Comparison of ENCODE assay signal across 9 mouse cellular contexts in the genomic region with DNA sequence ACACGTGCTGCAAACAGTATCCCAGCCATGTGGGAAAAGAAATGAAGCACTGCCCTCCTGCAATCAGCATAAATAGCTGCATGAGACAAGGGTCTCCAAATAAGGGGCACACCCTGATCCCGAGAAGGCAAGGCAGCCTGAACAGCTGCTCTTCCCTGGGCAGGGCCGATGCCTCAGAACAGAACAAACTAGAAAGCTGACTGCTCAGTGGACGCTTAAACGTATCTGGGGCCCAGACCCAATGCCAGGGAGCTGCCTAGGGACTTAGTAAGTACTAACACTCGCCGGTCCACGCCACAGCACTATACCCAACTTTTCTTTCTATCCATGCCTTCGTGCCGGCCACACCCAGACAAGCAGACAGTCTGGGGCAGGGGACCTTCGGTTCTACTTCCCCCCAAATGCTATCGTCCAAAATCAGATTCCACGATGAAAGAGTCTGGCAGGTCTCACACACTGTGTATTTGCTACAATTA. TPM values are rescaled to one million over a fixed set of nuclear protein-coding genes. Genes with fewer than 3 reads are reported as not detected.
DNase-seq lines count a peak whose midpoint lies in the region; ATAC-seq and TF ChIP-seq lines count a peak whose summit lies in the region.
"Had no signal": no experiment of that assay in that cellular context is flagged by ENCODE, and none has a peak within 500 bp of the region (broad histone marks: within the 10 kb centered on the region; RNA-seq: fewer than 3 reads in every experiment).

No protein-coding gene starts in this region.

- no peaks in the 10 kb centered on the region for H3K27me3 ChIP-seq in testis, adult 2 months (ENCODE audit: control insufficient read depth, insufficient read depth, low read length)
- H3K27me3 ChIP-seq in limb, embryonic 14.5 days (ENCODE audit: control insufficient read depth, insufficient read depth, low read length) = no peaks in the 10 kb centered on the region
- H3K27me3 ChIP-seq in stomach, postnatal 0 days (ENCODE audit: control insufficient read depth, insufficient read depth, low read length) = no peaks in the 10 kb centered on the region

- no peaks in the 10 kb centered on the region for H3K9me3 ChIP-seq in limb, embryonic 14.5 days (ENCODE audit: control insufficient read depth, low read length)
- H3K9me3 ChIP-seq in stomach, postnatal 0 days (ENCODE audit: control insufficient read depth, low read length) = no peaks in the 10 kb centered on the region

- 63% methylated on average over 13 of the region's 13 CpGs for WGBS in limb, embryonic 14.5 days
- 21% methylated on average over 13 of the region's 13 CpGs for WGBS in stomach, postnatal 0 days

- intact Hi-C loops in gastrocnemius, adult 2 months (cut with DNase I) = no loop called here
- intact Hi-C loops in gastrocnemius, postnatal 36 days (cut with DNase I) = no loop called here

- DNase-seq in gastrocnemius, adult 2 months = peak; percentile 64
- DNase-seq in gastrocnemius, postnatal 36 days = no peak
- no peak for DNase-seq in testis, postnatal 14 days (ENCODE audit: low spot score)
- no peak for DNase-seq in limb, embryonic 14.5 days (ENCODE audit: low spot score)
- DNase-seq in stomach, postnatal 0 days (ENCODE audit: low spot score) = peak; percentile 41
- no peak for DNase-seq in right cerebral cortex, adult 18-20 months

- peak overlapping the region; percentile 96 for H3K9ac ChIP-seq in limb, embryonic 14.5 days (ENCODE audit: low read depth, low read length, severe bottlenecking)
- H3K9ac ChIP-seq in stomach, postnatal 0 days (ENCODE audit: low read length) = peak overlapping the region; percentile 53

- H3K4me3 ChIP-seq in gastrocnemius, adult 2 months = peak overlapping the region; percentile 95
- peak overlapping the region; percentile 42 for H3K4me3 ChIP-seq in testis, adult 2 months (ENCODE audit: control insufficient read depth, low read depth, low read length)
- H3K4me3 ChIP-seq in limb, embryonic 14.5 days (replicated peaks; ENCODE audit: low read length) = peak overlapping the region; percentile 99
- H3K4me3 ChIP-seq in stomach, postnatal 0 days (ENCODE audit: low read depth, low read length) = peak overlapping the region; percentile 19; the same call in 1 of the 2 replicates

- H3K27ac ChIP-seq in gastrocnemius, adult 2 months = peak overlapping the region; percentile 98
- H3K27ac ChIP-seq in testis, adult 2 months (ENCODE audit: control insufficient read depth, insufficient read depth, low read depth, low read length) = 0 out of 2 replicates have a peak overlapping the region, but pooled peaks have one; percentile 3
- no peak overlapping the region; the same call in 1 of the 2 replicates for H3K27ac ChIP-seq in limb, embryonic 14.5 days (replicated peaks; ENCODE audit: low read depth, low read length)
- peak overlapping the region; percentile 97 for H3K27ac ChIP-seq in stomach, postnatal 0 days (replicated peaks)

- TF ChIP-seq POLR2A in testis, adult 2 months (IDR thresholded peaks at IDR 0.05; ENCODE audit: control insufficient read depth, low read depth, low read length) = no peak
- TF ChIP-seq POLR2A in limb, embryonic 14.5 days (IDR thresholded peaks at IDR 0.05; ENCODE audit: borderline replicate concordance, extremely low read depth, insufficient read depth, insufficient read length) = no peak

- H3K4me2 ChIP-seq in limb, embryonic 14.5 days (replicated peaks; ENCODE audit: low read depth, low read length, severe bottlenecking) = peak overlapping the region; percentile 69
- H3K4me2 ChIP-seq in stomach, postnatal 0 days (replicated peaks; ENCODE audit: low read depth) = peak overlapping the region; percentile 72

- peaks cover 23% of the 10 kb centered on the region for H3K4me1 ChIP-seq in testis, adult 2 months (ENCODE audit: control insufficient read depth, insufficient read depth, low read length)
- peaks cover 38% of the 10 kb centered on the region for H3K4me1 ChIP-seq in limb, embryonic 14.5 days (ENCODE audit: control insufficient read depth, insufficient read depth, low read length)
- H3K4me1 ChIP-seq in stomach, postnatal 0 days (replicated peaks; ENCODE audit: control insufficient read depth, insufficient read depth) = peaks cover 7% of the 10 kb centered on the region; the same call in 1 of the 2 replicates

- no peak for ATAC-seq in limb, embryonic 14.5 days (ENCODE audit: low FRiP score, low read depth)
- ATAC-seq in stomach, postnatal 0 days (ENCODE audit: low FRiP score, low TSS enrichment) = no peak
- ATAC-seq in frontal cortex, adult (ENCODE audit: low TSS enrichment) = no peak

- no peak for TF ChIP-seq EP300 in stomach, postnatal 0 days (optimal IDR thresholded peaks at IDR 0.05)

- TF ChIP-seq CTCF in gastrocnemius, adult 2 months (IDR thresholded peaks at IDR 0.05) = no peak
- no peak for TF ChIP-seq CTCF in testis, adult 2 months (IDR thresholded peaks at IDR 0.05; ENCODE audit: control insufficient read depth, insufficient read depth, insufficient replicate concordance, low read depth, low read length)
- no peak for TF ChIP-seq CTCF in stomach, postnatal 0 days (IDR thresholded peaks at IDR 0.05; ENCODE audit: low read depth)

- H3K36me3 ChIP-seq in testis, adult 2 months (ENCODE audit: control insufficient read depth, insufficient read depth, low read length) = peaks cover 1% of the 10 kb centered on the region
- peaks cover 36% of the 10 kb centered on the region for H3K36me3 ChIP-seq in limb, embryonic 14.5 days (ENCODE audit: control insufficient read depth, insufficient read depth, low read length)
- peaks cover 5% of the 10 kb centered on the region; the same call in 1 of the 2 replicates for H3K36me3 ChIP-seq in stomach, postnatal 0 days (ENCODE audit: control insufficient read depth, insufficient read depth, low read length)

RNA-seq across cellular contexts. Expression of gene Mlec, which starts 2.8 kb away (rescaled TPM):
- 100 to 1,000 TPM; 138 to 200 TPM for total RNA-seq in gastrocnemius, adult 2 months (2021)
- 100 to 1,000 TPM; 163 to 241 TPM for total RNA-seq in gastrocnemius, postnatal 36 days (2021)
- 85.1 and 115 TPM in 2 replicates for polyA plus RNA-seq in testis, adult 2 months (2012; rRNA removed)
- 182 and 215 TPM in 2 replicates for polyA plus RNA-seq in limb, embryonic 14.5 days (2012; rRNA removed)
- polyA plus RNA-seq in limb, embryonic 14.5 days (2014; fragmentation: Nextera tagmentation; extraction: Ambion mirVana) = 73.7 and 77.8 TPM in 2 replicates
- 30.4 and 34.0 TPM in 2 replicates for polyA plus RNA-seq in stomach, postnatal 0 days (2015; fragmentation: Nextera tagmentation; extraction: Ambion mirVana)

RNA-seq across cellular contexts. Expression of gene Unc119b, which starts 20.4 kb away (rescaled TPM):
- total RNA-seq in gastrocnemius, adult 2 months (2021) = 10 to 100 TPM; 11.8 to 15.7 TPM
- total RNA-seq in gastrocnemius, postnatal 36 days (2021) = 1 to 10 TPM; 8.5 to 9.0 TPM
- 15.7 and 21.1 TPM in 2 replicates for polyA plus RNA-seq in testis, adult 2 months (2012; rRNA removed)
- polyA plus RNA-seq in limb, embryonic 14.5 days (2012; rRNA removed) = 44.3 and 53.9 TPM in 2 replicates
- polyA plus RNA-seq in limb, embryonic 14.5 days (2014; fragmentation: Nextera tagmentation; extraction: Ambion mirVana) = 38.4 and 41.1 TPM in 2 replicates
- 12.7 and 12.9 TPM in 2 replicates for polyA plus RNA-seq in stomach, postnatal 0 days (2015; fragmentation: Nextera tagmentation; extraction: Ambion mirVana)

RNA-seq across cellular contexts. Expression of gene Acads, which starts 36.0 kb away (rescaled TPM):
- 10 to 100 TPM; 49.9 to 81.7 TPM for total RNA-seq in gastrocnemius, adult 2 months (2021)
- 10 to 100 TPM; 68.8 to 71.7 TPM for total RNA-seq in gastrocnemius, postnatal 36 days (2021)
- 11.2 and 12.1 TPM in 2 replicates for polyA plus RNA-seq in testis, adult 2 months (2012; rRNA removed)
- polyA plus RNA-seq in limb, embryonic 14.5 days (2012; rRNA removed) = 50.5 and 59.8 TPM in 2 replicates
- 27.6 and 30.9 TPM in 2 replicates for polyA plus RNA-seq in limb, embryonic 14.5 days (2014; fragmentation: Nextera tagmentation; extraction: Ambion mirVana)
- 70.6 and 73.8 TPM in 2 replicates for polyA plus RNA-seq in stomach, postnatal 0 days (2015; fragmentation: Nextera tagmentation; extraction: Ambion mirVana)

RNA-seq across cellular contexts. Expression of gene Cabp1, which starts 39.0 kb away (rescaled TPM):
- total RNA-seq in gastrocnemius, adult 2 months (2021) = 1 to 10 TPM in 1 of 2 experiments, under 1 TPM in 1; 0.79 to 1.5 TPM
- total RNA-seq in gastrocnemius, postnatal 36 days (2021) = 1 to 10 TPM; 1.3 to 1.4 TPM
- 7.2 and 9.1 TPM in 2 replicates for polyA plus RNA-seq in testis, adult 2 months (2012; rRNA removed)
- polyA plus RNA-seq in limb, embryonic 14.5 days (2012; rRNA removed) = 3.1 and 4.7 TPM in 2 replicates
- polyA plus RNA-seq in limb, embryonic 14.5 days (2014; fragmentation: Nextera tagmentation; extraction: Ambion mirVana) = 1.2 and 1.5 TPM in 2 replicates
- 0.44 and 0.67 TPM in 2 replicates for polyA plus RNA-seq in stomach, postnatal 0 days (2015; fragmentation: Nextera tagmentation; extraction: Ambion mirVana)

RNA-seq across cellular contexts. Expression of gene Gm10401, which starts 57.1 kb away (rescaled TPM):
- total RNA-seq in gastrocnemius, adult 2 months (2021) = not detected
- not detected for total RNA-seq in gastrocnemius, postnatal 36 days (2021)
- not detected in 2 replicates for polyA plus RNA-seq in testis, adult 2 months (2012; rRNA removed)
- not detected in 2 replicates for polyA plus RNA-seq in limb, embryonic 14.5 days (2012; rRNA removed)
- 58.2 and 63.5 TPM in 2 replicates for polyA plus RNA-seq in limb, embryonic 14.5 days (2014; fragmentation: Nextera tagmentation; extraction: Ambion mirVana)
- polyA plus RNA-seq in stomach, postnatal 0 days (2015; fragmentation: Nextera tagmentation; extraction: Ambion mirVana) = 17.9 and 22.2 TPM in 2 replicates
- polyA plus RNA-seq: cortical plate, adult 2 months had no signal

Comparison
In these comparisons a context has a peak if more than half of its experiments do, and no peak if none do; other contexts are left out.
1. DNase-seq: peak in gastrocnemius, adult 2 months (single experiment) and stomach, postnatal 0 days (single experiment); none in gastrocnemius, postnatal 36 days (0 of 2), testis, postnatal 14 days (single experiment), limb, embryonic 14.5 days (single experiment) and right cerebral cortex, adult 18-20 months (single experiment).
2. H3K4me3 ChIP-seq: peak in every context shown above with its lines; median percentile 99 in limb, embryonic 14.5 days; 95 in gastrocnemius, adult 2 months; 42 in testis, adult 2 months; 19 in stomach, postnatal 0 days.